Mouse (Mus musculus): ENCODE results near the gene Bdkrb1.

DNA sequence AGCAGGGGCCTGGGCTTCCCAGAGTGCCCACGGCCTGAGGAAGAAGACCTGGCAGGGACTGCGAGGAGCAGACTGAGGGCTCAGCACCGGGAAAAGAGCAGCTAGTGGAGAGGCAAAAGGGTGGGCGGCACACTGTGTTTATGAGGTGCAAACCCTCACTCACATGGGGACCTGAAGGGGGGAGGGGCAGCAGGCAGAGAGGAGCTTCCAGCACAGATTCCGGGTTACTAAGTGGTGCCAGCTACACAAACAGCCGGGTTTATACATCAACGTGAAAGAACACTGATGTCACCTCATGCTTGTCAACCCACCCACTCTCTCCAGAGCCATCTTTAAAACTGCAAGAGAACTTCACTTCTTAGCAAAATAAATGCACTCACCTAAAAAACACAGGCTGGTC, 22.9 kb downstream of the Bdkrb1 start:
- TF ChIP-seq CTCF (IDR thresholded peaks at IDR 0.05; ENCODE audit: borderline replicate concordance, insufficient read depth, low read depth, low read length), result no peak
- no peak for TF ChIP-seq POLR2A (IDR thresholded peaks at IDR 0.05; ENCODE audit: borderline replicate concordance, insufficient read depth, low read length)

Measured in cerebellum, adult 2 months (tissue).